Mouse (Mus musculus) stomach, postnatal 0 days (tissue): ENCODE measurements around the gene Gm17387.

Experiments
- CTCF ChIP-seq: IDR thresholded peaks from 2 replicates; pipeline ENCODE4 v1.5.1; 2016; ENCODE audit warnings: antibody characterized with exemption, low read depth, mild to moderate bottlenecking, moderate library complexity
- EP300 ChIP-seq: optimal IDR thresholded peaks from 2 replicates; pipeline ENCODE3; 2016; ENCODE audit warnings: antibody characterized with exemption

DNA sequence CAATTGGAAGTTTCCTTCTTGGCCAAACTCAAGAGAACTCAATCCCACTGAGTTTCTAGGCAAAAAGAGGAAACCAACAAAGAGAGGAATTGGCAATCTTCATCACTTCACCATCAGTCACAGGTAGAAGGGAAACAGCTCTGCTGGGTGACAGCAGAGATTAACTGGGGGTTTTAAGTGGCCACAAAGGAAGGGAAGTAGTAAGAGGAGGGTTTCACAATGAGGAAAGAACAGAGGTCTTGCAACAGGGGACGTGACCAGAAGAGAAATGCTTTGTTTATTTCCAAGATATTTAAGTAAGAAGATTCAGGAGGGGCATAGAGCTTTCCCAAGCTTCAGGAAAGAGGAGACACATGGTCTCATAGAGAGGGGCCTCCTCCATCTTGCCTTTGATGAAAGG is 31.1 kb upstream of the Gm17387 start:
- no peak for TF ChIP-seq CTCF
- no peak for TF ChIP-seq EP300
